Mouse (Mus musculus): ENCODE data around the gene Alg2. TPM values are rescaled to one million over a fixed set of nuclear protein-coding genes. Genes with fewer than 3 reads are reported as not detected.

Alg2 gene
- polyA plus RNA-seq, 1 experiment from 2014 or later, result 48.1 TPM

- Histone ChIP-seq H3K4me2 (ENCODE audit: low read depth, low read length) (no peak overlapping the region), H3K4me3 (ENCODE audit: low read length) (no peak overlapping the region), H3K9ac (ENCODE audit: low read length) (no peak overlapping the region), H3K9me3 (ENCODE audit: control insufficient read depth, low read length) (no peaks in the 10 kb centered on the region), H3K36me3 (ENCODE audit: control insufficient read depth, insufficient read depth, low read length) (no peaks in the 10 kb centered on the region), H3K27ac (ENCODE audit: low read length) (no peak overlapping the region), H3K27me3 (ENCODE audit: control insufficient read depth, insufficient read depth, low read depth, low read length) (no peaks in the 10 kb centered on the region), H3K4me1 (replicated peaks; ENCODE audit: control insufficient read depth, insufficient read depth, low read length) (no peaks in the 10 kb centered on the region)
- ATAC-seq (ENCODE audit: low read depth), result no peak
- 66% methylated on average over 3 of the region's 3 CpGs for WGBS
Measured at GRCm38 (mm10) chr4:47422946-47423345, 51.2 kb downstream of the Alg2 start.

GRCm38 (mm10) chr4:47422194-47422593, 51.9 kb downstream of the Alg2 start:
- no peak overlapping the region for H3K4me2 ChIP-seq (ENCODE audit: low read depth, low read length)
- 30% methylated on average over 3 of the region's 3 CpGs for WGBS
- no peak for ATAC-seq (ENCODE audit: low read depth)
- no peaks in the 10 kb centered on the region for H3K36me3 ChIP-seq (ENCODE audit: control insufficient read depth, insufficient read depth, low read length)
- H3K27me3 ChIP-seq (ENCODE audit: control insufficient read depth, insufficient read depth, low read depth, low read length), result no peaks in the 10 kb centered on the region
- H3K4me3 ChIP-seq (ENCODE audit: low read length), result no peak overlapping the region
- no peak overlapping the region for H3K27ac ChIP-seq (ENCODE audit: low read length)
- no peaks in the 10 kb centered on the region for H3K9me3 ChIP-seq (ENCODE audit: control insufficient read depth, low read length)
- no peak overlapping the region for H3K9ac ChIP-seq (ENCODE audit: low read length)
- H3K4me1 ChIP-seq (replicated peaks; ENCODE audit: control insufficient read depth, insufficient read depth, low read length), result no peaks in the 10 kb centered on the region

GRCm38 (mm10) chr4:47420191-47420590, 53.9 kb downstream of the Alg2 start:
- Histone ChIP-seq H3K27me3 (ENCODE audit: control insufficient read depth, insufficient read depth, low read depth, low read length) (no peaks in the 10 kb centered on the region), H3K4me2 (ENCODE audit: low read depth, low read length) (no peak overlapping the region), H3K4me1 (replicated peaks; ENCODE audit: control insufficient read depth, insufficient read depth, low read length) (no peaks in the 10 kb centered on the region), H3K36me3 (ENCODE audit: control insufficient read depth, insufficient read depth, low read length) (no peaks in the 10 kb centered on the region), H3K9ac (ENCODE audit: low read length) (no peak overlapping the region), H3K27ac (ENCODE audit: low read length) (no peak overlapping the region), H3K4me3 (ENCODE audit: low read length) (no peak overlapping the region), H3K9me3 (ENCODE audit: control insufficient read depth, low read length) (no peaks in the 10 kb centered on the region)
- WGBS, result 54% methylated on average over 7 of the region's 7 CpGs
- ATAC-seq (ENCODE audit: low read depth), result no peak

GRCm38 (mm10) chr4:47419268-47419973, 54.7 kb downstream of the Alg2 start:
- H3K27me3 ChIP-seq (ENCODE audit: control insufficient read depth, insufficient read depth, low read depth, low read length), result no peaks in the 10 kb centered on the region
- ATAC-seq (ENCODE audit: low read depth), result 0 out of 2 replicates have a peak, but pooled peaks have one; percentile 23

GRCm38 (mm10) chr4:47417871-47418270, 56.3 kb downstream of the Alg2 start:
- whole genome bisulfite sequencing, result 51% methylated on average over 3 of the region's 3 CpGs
- H3K4me1 ChIP-seq (replicated peaks; ENCODE audit: control insufficient read depth, insufficient read depth, low read length), result no peaks in the 10 kb centered on the region
- no peaks in the 10 kb centered on the region for H3K36me3 ChIP-seq (ENCODE audit: control insufficient read depth, insufficient read depth, low read length)
- H3K27ac ChIP-seq (ENCODE audit: low read length), result no peak overlapping the region
- no peaks in the 10 kb centered on the region for H3K27me3 ChIP-seq (ENCODE audit: control insufficient read depth, insufficient read depth, low read depth, low read length)
- H3K9me3 ChIP-seq (ENCODE audit: control insufficient read depth, low read length), result no peaks in the 10 kb centered on the region
- no peak for ATAC-seq (ENCODE audit: low read depth)
- no peak overlapping the region for H3K9ac ChIP-seq (ENCODE audit: low read length)
- no peak overlapping the region for H3K4me3 ChIP-seq (ENCODE audit: low read length)
- H3K4me2 ChIP-seq (ENCODE audit: low read depth, low read length), result no peak overlapping the region

More at GRCm38 (mm10) chr4:47419268-47419973, 54.7 kb downstream of the Alg2 start:
- no peak overlapping the region for H3K27ac ChIP-seq (ENCODE audit: low read length)
- no peak overlapping the region for H3K9ac ChIP-seq (ENCODE audit: low read length)
- no peaks in the 10 kb centered on the region for H3K9me3 ChIP-seq (ENCODE audit: control insufficient read depth, low read length)
- H3K4me2 ChIP-seq (ENCODE audit: low read depth, low read length), result no peak overlapping the region
- 22% methylated on average over 9 of the region's 9 CpGs for WGBS
- no peaks in the 10 kb centered on the region for H3K4me1 ChIP-seq (replicated peaks; ENCODE audit: control insufficient read depth, insufficient read depth, low read length)
- H3K36me3 ChIP-seq (ENCODE audit: control insufficient read depth, insufficient read depth, low read length), result no peaks in the 10 kb centered on the region
- H3K4me3 ChIP-seq (ENCODE audit: low read length), result no peak overlapping the region

Other genes starting within 250 kb of the Alg2 start
- gene Tgfbr1, start 121.1 kb downstream of the Alg2 start, polyA plus RNA-seq (2015; fragmentation: Nextera tagmentation; extraction: Ambion mirVana), result 25.9 and 27.7 TPM in 2 replicates
- 380 and 404 TPM in 2 replicates for gene Sec61b, start 325 bp upstream of the Alg2 start, polyA plus RNA-seq (2015; fragmentation: Nextera tagmentation; extraction: Ambion mirVana)

All from lung, embryonic 16.5 days (tissue).